Mouse (Mus musculus) embryonic facial prominence, embryonic 12.5 days (tissue): ENCODE results near the gene Grk3. TPM values are rescaled to one million over a fixed set of nuclear protein-coding genes. Genes with fewer than 3 reads are reported as not detected.

ENCODE experiments used
- ATAC-seq: fragments of 200-750 bp; cut with Nextera tagmentation; 2 replicates; pipeline ENCODE4 v1.8.0; 2017; ENCODE audit not compliant: insufficient number of reproducible peaks, insufficient read depth, low FRiP score, low TSS enrichment
- H3K27ac ChIP-seq: fragments of 300-500 bp; sonication (generic); 2 replicates; pipeline ENCODE4 v1.5.1; 2016; ENCODE audit warnings: mild to moderate bottlenecking
- H3K27me3 ChIP-seq: fragments of 300-500 bp; sonication (generic); 2 replicates; pipeline ENCODE4 v1.6.1; 2016; ENCODE audit warnings: mild to moderate bottlenecking, moderate library complexity
- H3K36me3 ChIP-seq: fragments of 300-500 bp; sonication (generic); 2 replicates; pipeline ENCODE4 v1.6.1; 2016; ENCODE audit warnings: mild to moderate bottlenecking
- H3K4me1 ChIP-seq: fragments of 300-500 bp; sonication (generic); 2 replicates; pipeline ENCODE4 v1.6.1; 2016
- H3K4me2 ChIP-seq: fragments of 300-500 bp; sonication (generic); replicated peaks from 2 replicates; pipeline ENCODE4 v1.6.1; 2016; ENCODE audit warnings: mild to moderate bottlenecking, moderate library complexity
- H3K4me3 ChIP-seq: fragments of 300-500 bp; sonication (generic); 2 replicates; pipeline ENCODE4 v1.5.1; 2016; ENCODE audit warnings: mild to moderate bottlenecking
- H3K9ac ChIP-seq: fragments of 300-500 bp; sonication (generic); 2 replicates; pipeline ENCODE4 v1.6.1; 2016; ENCODE audit warnings: mild to moderate bottlenecking, moderate library complexity
- H3K9me3 ChIP-seq: fragments of 300-500 bp; sonication (generic); 2 replicates; pipeline ENCODE4 v1.6.1; 2016; ENCODE audit warnings: mild to moderate bottlenecking, moderate library complexity
- WGBS: fragments of 180-500 bp; shearing (Covaris S2); methylation state at CpG from one replicate; pipeline ENCODE4 v1.1.7; 2016; 5-methylcytosine and 5-hydroxymethylcytosine counted together
- polyA plus RNA-seq: library from polyadenylated mRNA; unstranded; fragments of >200 nt; fragmentation: Nextera tagmentation; extraction: Ambion mirVana; gene quantifications from 2 replicates; pipeline ENCODE4 v1.2.1, GENCODE M21; 2016

Grk3 gene
- polyA plus RNA-seq, 1 experiment from 2014 or later, result 13.5 TPM

- Histone ChIP-seq H3K4me2 (no peak overlapping the region), H3K4me1 (0 out of 2 replicates have a peak, but pooled peaks cover 5% of the 10 kb centered on the region), H3K27ac (no peak overlapping the region), H3K9ac (no peak overlapping the region), H3K9me3 (no peaks in the 10 kb centered on the region), H3K27me3 (no peaks in the 10 kb centered on the region), H3K36me3 (no peaks in the 10 kb centered on the region), H3K4me3 (no peak overlapping the region)
- ATAC-seq, result no peak
- WGBS, result 67% methylated on average over 15 of the region's 15 CpGs
These were observed 15.7 kb upstream of the Grk3 start for GRCm38 (mm10) chr5:113031201-113031754.

- Histone ChIP-seq H3K9me3 (no peaks in the 10 kb centered on the region), H3K4me3 (no peak overlapping the region), H3K4me1 (no peaks in the 10 kb centered on the region), H3K36me3 (no peaks in the 10 kb centered on the region), H3K27ac (no peak overlapping the region), H3K27me3 (no peaks in the 10 kb centered on the region), H3K4me2 (no peak overlapping the region), H3K9ac (no peak overlapping the region)
- WGBS, result 74% methylated on average over 3 of the region's 3 CpGs
- ATAC-seq, result no peak
These were observed 14.5 kb upstream of the Grk3 start for GRCm38 (mm10) chr5:113030082-113030481.

- Histone ChIP-seq H3K9me3 (no peaks in the 10 kb centered on the region), H3K27ac (no peak overlapping the region), H3K4me1 (peaks cover 10% of the 10 kb centered on the region), H3K27me3 (no peaks in the 10 kb centered on the region), H3K36me3 (no peaks in the 10 kb centered on the region), H3K4me2 (no peak overlapping the region), H3K4me3 (no peak overlapping the region), H3K9ac (no peak overlapping the region)
- 73% methylated on average over 5 of the region's 5 CpGs for WGBS
- ATAC-seq, result no peak
These were observed 11.1 kb upstream of the Grk3 start for GRCm38 (mm10) chr5:113026706-113027105.

GRCm38 (mm10) chr5:113024154-113024764 lies 8.7 kb upstream of the Grk3 start:
- Histone ChIP-seq H3K9me3 (no peaks in the 10 kb centered on the region), H3K9ac (no peak overlapping the region), H3K36me3 (no peaks in the 10 kb centered on the region), H3K4me3 (no peak overlapping the region), H3K4me1 (peaks cover 10% of the 10 kb centered on the region), H3K27me3 (no peaks in the 10 kb centered on the region), H3K27ac (peak overlapping the region; percentile 12; the same call in 1 of the 2 replicates), H3K4me2 (peak overlapping the region; percentile 27; the same call in 1 of the 2 replicates)
- 31% methylated on average over 18 of the region's 18 CpGs for WGBS
- ATAC-seq, result no peak

GRCm38 (mm10) chr5:113018190-113018589 lies 2.6 kb upstream of the Grk3 start:
- Histone ChIP-seq H3K9ac (no peak overlapping the region), H3K4me3 (no peak overlapping the region), H3K4me2 (no peak overlapping the region), H3K27ac (no peak overlapping the region), H3K4me1 (peaks cover 10% of the 10 kb centered on the region; the same call in 1 of the 2 replicates), H3K9me3 (no peaks in the 10 kb centered on the region), H3K36me3 (no peaks in the 10 kb centered on the region), H3K27me3 (no peaks in the 10 kb centered on the region)
- WGBS, result 65% methylated on average over 8 of the region's 8 CpGs
- no peak for ATAC-seq

- WGBS, result 96% methylated on average over 1 of the region's 1 CpGs
- no peaks in the 10 kb centered on the region for H3K9me3 ChIP-seq
- H3K9ac ChIP-seq, result no peak overlapping the region
- H3K27ac ChIP-seq, result no peak overlapping the region
- H3K36me3 ChIP-seq, result no peaks in the 10 kb centered on the region
- no peak for ATAC-seq
- H3K4me1 ChIP-seq, result peaks cover 10% of the 10 kb centered on the region; the same call in 1 of the 2 replicates
- no peak overlapping the region for H3K4me2 ChIP-seq
- no peak overlapping the region for H3K4me3 ChIP-seq
- no peaks in the 10 kb centered on the region for H3K27me3 ChIP-seq
These were observed 1.4 kb upstream of the Grk3 start for GRCm38 (mm10) chr5:113017004-113017403.

- H3K9me3 ChIP-seq, result no peaks in the 10 kb centered on the region
- H3K4me1 ChIP-seq, result peaks cover 10% of the 10 kb centered on the region; the same call in 1 of the 2 replicates
- WGBS, result 5% methylated on average over 14 of the region's 14 CpGs
- peak overlapping the region; percentile 55 for H3K4me2 ChIP-seq
- H3K36me3 ChIP-seq, result no peaks in the 10 kb centered on the region
- peak; percentile 35; the same call in 1 of the 2 replicates for ATAC-seq
- no peak overlapping the region for H3K27ac ChIP-seq
- H3K27me3 ChIP-seq, result no peaks in the 10 kb centered on the region
- H3K4me3 ChIP-seq, result peak overlapping the region; percentile 62
- peak overlapping the region; percentile 64 for H3K9ac ChIP-seq
These were observed 769 bp downstream of the Grk3 start for GRCm38 (mm10) chr5:113014808-113015235.

- Histone ChIP-seq H3K9ac (peak overlapping the region; percentile 64), H3K9me3 (no peaks in the 10 kb centered on the region)
- WGBS, result 57% methylated on average over 16 of the region's 16 CpGs
These were observed 1.3 kb downstream of the Grk3 start for GRCm38 (mm10) chr5:113014111-113014807.

GRCm38 (mm10) chr5:113011926-113012325 lies 3.7 kb downstream of the Grk3 start:
- peaks cover 10% of the 10 kb centered on the region; the same call in 1 of the 2 replicates for H3K4me1 ChIP-seq
- H3K9me3 ChIP-seq, result no peaks in the 10 kb centered on the region
- no peak overlapping the region for H3K4me2 ChIP-seq
- no peak overlapping the region for H3K9ac ChIP-seq
- H3K27ac ChIP-seq, result no peak overlapping the region
- no peaks in the 10 kb centered on the region for H3K27me3 ChIP-seq
- H3K4me3 ChIP-seq, result no peak overlapping the region
- 89% methylated on average over 10 of the region's 10 CpGs for WGBS
- no peaks in the 10 kb centered on the region for H3K36me3 ChIP-seq
- no peak for ATAC-seq

More at GRCm38 (mm10) chr5:113014111-113014807, 1.3 kb downstream of the Grk3 start:
- H3K4me3 ChIP-seq, result peak overlapping the region; percentile 62
- H3K27ac ChIP-seq, result no peak overlapping the region
- ATAC-seq, result no peak
- H3K4me1 ChIP-seq, result peaks cover 10% of the 10 kb centered on the region; the same call in 1 of the 2 replicates
- no peaks in the 10 kb centered on the region for H3K36me3 ChIP-seq
- peak overlapping the region; percentile 55 for H3K4me2 ChIP-seq
- H3K27me3 ChIP-seq, result no peaks in the 10 kb centered on the region

GRCm38 (mm10) chr5:113009183-113009820 lies 6.3 kb downstream of the Grk3 start:
- Histone ChIP-seq H3K4me3 (no peak overlapping the region), H3K4me2 (no peak overlapping the region)

GRCm38 (mm10) chr5:113008496-113008895 lies 7.1 kb downstream of the Grk3 start:
- H3K27ac ChIP-seq, result no peak overlapping the region
- H3K9me3 ChIP-seq, result no peaks in the 10 kb centered on the region
- no peak for ATAC-seq
- no peaks in the 10 kb centered on the region for H3K36me3 ChIP-seq
- H3K27me3 ChIP-seq, result no peaks in the 10 kb centered on the region
- H3K4me3 ChIP-seq, result no peak overlapping the region
- H3K9ac ChIP-seq, result no peak overlapping the region
- no peak overlapping the region for H3K4me2 ChIP-seq
- no peaks in the 10 kb centered on the region for H3K4me1 ChIP-seq
- 74% methylated on average over 2 of the region's 2 CpGs for WGBS

More at GRCm38 (mm10) chr5:113009183-113009820, 6.3 kb downstream of the Grk3 start:
- H3K27ac ChIP-seq, result no peak overlapping the region
- H3K36me3 ChIP-seq, result no peaks in the 10 kb centered on the region
- no peaks in the 10 kb centered on the region for H3K4me1 ChIP-seq
- no peaks in the 10 kb centered on the region for H3K9me3 ChIP-seq
- no peak overlapping the region for H3K9ac ChIP-seq
- no peaks in the 10 kb centered on the region for H3K27me3 ChIP-seq
- WGBS, result 92% methylated on average over 8 of the region's 8 CpGs
- ATAC-seq, result no peak
